Mouse (Mus musculus) heart, adult 2 months (tissue): ENCODE results near the gene Btnl6.

Source experiments
- CTCF ChIP-seq: fragments of 200-600 bp; IDR thresholded peaks from 2 replicates; pipeline ENCODE4 v1.8.1; 2022; ENCODE audit warnings: antibody characterized with exemption, mild to moderate bottlenecking, moderate library complexity
- EP300 ChIP-seq: fragments of 200-500 bp; IDR thresholded peaks from 2 replicates; pipeline ENCODE4 v1.6.1; 2011; ENCODE audit warnings: low read depth, low read length, control low read depth; ENCODE audit not compliant: insufficient read depth
- POLR2A ChIP-seq: fragments of 200-500 bp; IDR thresholded peaks from 2 replicates; pipeline ENCODE4 v1.6.1; 2011; ENCODE audit warnings: mild to moderate bottlenecking, low read depth, low read length, control low read depth; ENCODE audit not compliant: insufficient read depth

DNA sequence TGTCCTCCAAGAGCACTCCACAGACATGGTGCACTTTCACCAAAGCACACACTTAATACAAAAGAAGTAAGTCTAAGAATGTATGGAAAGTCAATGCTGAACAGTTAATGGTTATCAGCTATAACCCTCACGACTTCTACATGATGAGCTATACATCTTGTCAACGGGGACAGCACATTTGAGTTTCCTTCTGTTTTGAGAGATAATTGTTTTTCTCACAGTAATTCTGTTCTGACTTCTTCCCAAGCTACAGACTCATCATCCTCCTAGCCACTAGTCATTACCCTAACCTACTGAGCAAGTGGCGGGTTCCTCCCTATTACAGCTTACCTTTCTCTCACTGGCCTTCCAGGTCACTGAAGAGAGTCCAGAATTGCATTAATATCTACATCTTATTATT, 57.9 kb downstream of the Btnl6 start:
- TF ChIP-seq POLR2A (no peak), CTCF (no peak), EP300 (no peak)
